Mouse (Mus musculus) stomach, embryonic 15.5 days (tissue): ENCODE results near the gene Tnfaip3. TPM values are rescaled to one million over a fixed set of nuclear protein-coding genes. Genes with fewer than 3 reads are reported as not detected.

Source experiments
- ATAC-seq: fragments of 200-750 bp; cut with Nextera tagmentation; 2 replicates; pipeline ENCODE4 v1.8.0; 2017; ENCODE audit warnings: low read depth, moderate number of reproducible peaks, moderate TSS enrichment; ENCODE audit not compliant: insufficient read depth, low FRiP score
- H3K27ac ChIP-seq: fragments of 300-500 bp; sonication (generic); 2 replicates; pipeline ENCODE4 v1.5.1; 2015; ENCODE audit warnings: mild to moderate bottlenecking, inconsistent platforms
- H3K27me3 ChIP-seq: fragments of 300-500 bp; sonication (generic); replicated peaks from 2 replicates; pipeline ENCODE4 v1.6.1; 2015; ENCODE audit warnings: inconsistent platforms
- H3K36me3 ChIP-seq: fragments of 300-500 bp; sonication (generic); 2 replicates; pipeline ENCODE4 v1.6.1; 2015; ENCODE audit warnings: inconsistent platforms
- H3K4me1 ChIP-seq: fragments of 300-500 bp; sonication (generic); 2 replicates; pipeline ENCODE4 v1.6.1; 2015; ENCODE audit warnings: inconsistent platforms
- H3K4me2 ChIP-seq: fragments of 300-500 bp; sonication (generic); 2 replicates; pipeline ENCODE4 v1.6.1; 2015; ENCODE audit warnings: mild to moderate bottlenecking, inconsistent platforms
- H3K4me3 ChIP-seq: fragments of 300-500 bp; sonication (generic); replicated peaks from 2 replicates; pipeline ENCODE4 v1.5.1; 2015; ENCODE audit warnings: inconsistent platforms
- H3K9ac ChIP-seq: fragments of 300-500 bp; sonication (generic); 2 replicates; pipeline ENCODE4 v1.6.1; 2015; ENCODE audit warnings: inconsistent platforms
- H3K9me3 ChIP-seq: fragments of 300-500 bp; sonication (generic); 2 replicates; pipeline ENCODE4 v1.6.1; 2016; ENCODE audit warnings: inconsistent platforms
- WGBS: fragments of 180-500 bp; shearing (Covaris S2); methylation state at CpG from one replicate; pipeline ENCODE4 v1.1.7; 2015; 5-methylcytosine and 5-hydroxymethylcytosine counted together
- polyA plus RNA-seq: library from polyadenylated mRNA; unstranded; fragments of >200 nt; fragmentation: Nextera tagmentation; extraction: Ambion mirVana; gene quantifications from 2 replicates; pipeline ENCODE4 v1.2.1, GENCODE M21; 2015

Gene Tnfaip3
- polyA plus RNA-seq, 1 experiment from 2014 or later: 2.6 TPM

DNA sequence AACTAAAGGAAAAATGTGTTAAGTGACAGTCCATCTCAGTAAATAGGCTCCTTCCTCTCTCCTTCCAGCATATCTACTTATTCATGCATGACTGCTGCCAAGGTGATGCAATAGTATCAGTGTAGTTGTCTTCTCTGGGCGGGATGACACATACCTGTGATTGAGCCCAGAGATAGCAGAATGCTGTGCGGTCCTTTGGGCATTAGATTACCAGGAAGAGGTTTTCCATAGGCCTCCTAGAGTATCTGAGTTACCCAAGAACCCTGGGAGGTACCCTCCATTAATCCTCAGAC lies 27.6 kb downstream of the Tnfaip3 start:
- 66% methylated on average over 2 of the region's 2 CpGs for WGBS
- no peaks in the 10 kb centered on the region for H3K27me3 ChIP-seq
- no peak for ATAC-seq
- H3K36me3 ChIP-seq: no peaks in the 10 kb centered on the region
- H3K9me3 ChIP-seq: no peaks in the 10 kb centered on the region
- H3K27ac ChIP-seq: no peak overlapping the region
- H3K9ac ChIP-seq: no peak overlapping the region
- H3K4me3 ChIP-seq: no peak overlapping the region
- no peak overlapping the region for H3K4me2 ChIP-seq
- no peaks in the 10 kb centered on the region for H3K4me1 ChIP-seq

DNA sequence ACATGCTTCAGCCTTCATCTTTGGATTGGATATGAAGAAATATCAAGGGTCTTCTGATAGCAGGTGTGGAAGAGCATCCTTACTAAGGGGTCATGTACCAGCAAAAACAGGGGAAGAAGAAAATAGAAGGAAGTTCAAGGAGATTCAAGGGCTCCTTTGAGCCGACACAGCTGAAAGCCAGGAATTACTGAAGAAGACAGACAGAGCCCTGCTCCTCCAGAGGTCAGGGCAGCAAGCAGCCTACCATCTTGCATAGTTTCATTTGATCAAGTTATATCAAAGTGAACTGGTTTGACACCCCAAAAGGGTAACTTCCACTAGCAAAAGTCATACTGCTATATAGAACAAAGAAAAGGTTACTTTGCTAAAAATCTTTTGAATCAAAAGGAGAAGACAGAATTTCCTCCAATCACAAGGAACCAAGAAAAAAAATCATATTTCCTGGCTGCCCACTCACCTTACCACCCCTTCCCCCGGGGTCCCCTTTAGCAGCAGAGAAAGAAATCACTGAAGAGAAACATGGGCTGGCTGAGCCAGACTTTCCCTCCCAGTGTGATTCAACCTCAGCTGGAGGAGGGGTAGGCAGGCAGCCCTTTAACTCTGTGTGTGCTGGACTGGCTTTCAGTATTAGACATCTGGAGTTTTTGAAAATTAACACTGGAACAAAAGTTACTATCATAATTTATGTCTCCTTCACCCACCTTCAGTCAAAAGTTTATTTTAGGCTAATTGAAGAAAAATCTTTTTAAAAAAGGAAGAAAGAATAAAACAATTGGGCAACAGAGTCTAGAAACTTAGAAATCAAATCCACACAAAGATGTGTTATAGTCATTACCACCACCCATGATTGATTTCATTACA lies 28.2 kb downstream of the Tnfaip3 start:
- Histone ChIP-seq H3K27ac (no peak overlapping the region), H3K4me2 (no peak overlapping the region), H3K4me3 (no peak overlapping the region), H3K9ac (no peak overlapping the region), H3K4me1 (no peaks in the 10 kb centered on the region), H3K9me3 (no peaks in the 10 kb centered on the region), H3K27me3 (no peaks in the 10 kb centered on the region), H3K36me3 (no peaks in the 10 kb centered on the region)
- no peak for ATAC-seq
- 32% methylated on average over 2 of the region's 2 CpGs for WGBS

DNA sequence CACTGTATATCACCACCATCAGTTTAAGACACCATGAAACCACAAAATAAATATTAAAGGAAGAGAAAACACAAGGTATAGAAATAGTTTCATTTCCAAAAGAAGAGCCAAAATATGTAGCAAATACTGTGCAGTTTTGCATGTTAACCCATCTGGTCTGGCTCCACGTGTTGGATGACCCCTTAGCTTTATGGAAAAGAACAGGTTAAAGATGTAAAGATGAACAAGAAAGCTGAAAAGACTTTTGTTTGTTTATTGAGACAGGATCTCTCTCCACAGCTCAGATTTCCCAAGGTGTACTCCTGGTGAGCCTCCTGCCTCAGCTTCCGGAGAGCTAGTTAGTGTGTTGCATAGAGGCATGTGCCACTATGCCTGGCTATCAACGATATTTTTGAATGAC lies 29.9 kb downstream of the Tnfaip3 start:
- WGBS: 81% methylated on average over 3 of the region's 3 CpGs
- no peak for ATAC-seq
- Histone ChIP-seq H3K36me3 (no peaks in the 10 kb centered on the region), H3K4me2 (no peak overlapping the region), H3K27ac (no peak overlapping the region), H3K4me1 (no peaks in the 10 kb centered on the region), H3K9me3 (no peaks in the 10 kb centered on the region), H3K4me3 (no peak overlapping the region), H3K9ac (no peak overlapping the region), H3K27me3 (no peaks in the 10 kb centered on the region)

GRCm38 (mm10) chr10:18983514-18983913 lies 31.9 kb downstream of the Tnfaip3 start:
- Histone ChIP-seq H3K27ac (no peak overlapping the region), H3K27me3 (no peaks in the 10 kb centered on the region), H3K9me3 (no peaks in the 10 kb centered on the region), H3K4me3 (no peak overlapping the region), H3K9ac (no peak overlapping the region), H3K36me3 (no peaks in the 10 kb centered on the region), H3K4me1 (no peaks in the 10 kb centered on the region), H3K4me2 (no peak overlapping the region)
- no peak for ATAC-seq
- 63% methylated on average over 6 of the region's 6 CpGs for WGBS

- Histone ChIP-seq H3K27me3 (no peaks in the 10 kb centered on the region), H3K36me3 (no peaks in the 10 kb centered on the region), H3K4me3 (no peak overlapping the region), H3K9ac (no peak overlapping the region), H3K4me2 (no peak overlapping the region), H3K9me3 (no peaks in the 10 kb centered on the region), H3K4me1 (no peaks in the 10 kb centered on the region), H3K27ac (no peak overlapping the region)
- ATAC-seq: no peak
- 73% methylated on average over 3 of the region's 3 CpGs for WGBS
Observed at GRCm38 (mm10) chr10:18974486-18974885, 41.0 kb downstream of the Tnfaip3 start.

GRCm38 (mm10) chr10:18966893-18967292 lies 48.6 kb downstream of the Tnfaip3 start:
- Histone ChIP-seq H3K9me3 (no peaks in the 10 kb centered on the region), H3K4me2 (no peak overlapping the region), H3K4me3 (no peak overlapping the region), H3K9ac (no peak overlapping the region), H3K36me3 (no peaks in the 10 kb centered on the region), H3K27me3 (no peaks in the 10 kb centered on the region), H3K27ac (no peak overlapping the region), H3K4me1 (no peaks in the 10 kb centered on the region)
- no peak for ATAC-seq
- 87% methylated on average over 10 of the region's 10 CpGs for WGBS

- no peak overlapping the region for H3K4me3 ChIP-seq
- no peaks in the 10 kb centered on the region for H3K4me1 ChIP-seq
- no peak overlapping the region for H3K27ac ChIP-seq
- ATAC-seq: no peak
- no peaks in the 10 kb centered on the region for H3K27me3 ChIP-seq
- H3K9ac ChIP-seq: no peak overlapping the region
- 83% methylated on average over 4 of the region's 4 CpGs for WGBS
- H3K9me3 ChIP-seq: no peaks in the 10 kb centered on the region
- H3K36me3 ChIP-seq: no peaks in the 10 kb centered on the region
- no peak overlapping the region for H3K4me2 ChIP-seq
Observed at GRCm38 (mm10) chr10:18965601-18966000, 49.9 kb downstream of the Tnfaip3 start.

GRCm38 (mm10) chr10:18964856-18965255 lies 50.6 kb downstream of the Tnfaip3 start:
- no peak overlapping the region for H3K4me2 ChIP-seq
- WGBS: 66% methylated on average over 7 of the region's 7 CpGs
- ATAC-seq: no peak
- H3K4me3 ChIP-seq: no peak overlapping the region
- H3K27ac ChIP-seq: no peak overlapping the region
- no peaks in the 10 kb centered on the region for H3K9me3 ChIP-seq
- H3K9ac ChIP-seq: no peak overlapping the region
- H3K27me3 ChIP-seq: no peaks in the 10 kb centered on the region
- no peaks in the 10 kb centered on the region for H3K4me1 ChIP-seq
- H3K36me3 ChIP-seq: no peaks in the 10 kb centered on the region

- ATAC-seq: no peak
- Histone ChIP-seq H3K4me2 (no peak overlapping the region), H3K4me3 (no peak overlapping the region), H3K4me1 (no peaks in the 10 kb centered on the region), H3K36me3 (no peaks in the 10 kb centered on the region), H3K27me3 (no peaks in the 10 kb centered on the region), H3K9me3 (no peaks in the 10 kb centered on the region), H3K27ac (no peak overlapping the region), H3K9ac (no peak overlapping the region)
- WGBS: 60% methylated on average over 14 of the region's 14 CpGs
Observed at GRCm38 (mm10) chr10:18959777-18960492, 55.5 kb downstream of the Tnfaip3 start.

DNA sequence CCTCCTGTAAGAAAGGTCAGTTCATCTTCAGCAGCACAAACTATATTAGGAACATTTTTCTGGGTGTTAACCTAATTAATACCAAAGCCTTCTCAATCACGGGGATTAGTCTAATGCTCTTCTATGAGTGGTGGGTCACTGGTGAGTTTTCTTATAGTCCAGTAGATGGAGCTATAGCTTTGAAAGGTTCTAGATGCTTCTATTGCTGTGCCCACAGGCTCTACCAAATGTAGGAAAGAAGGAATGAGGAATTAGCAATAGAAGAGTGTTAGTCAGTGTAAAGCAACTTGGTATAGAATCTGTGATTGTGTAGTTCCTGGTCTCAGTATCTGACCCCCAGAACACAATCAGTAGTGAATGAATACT lies 61.8 kb downstream of the Tnfaip3 start:
- Histone ChIP-seq H3K36me3 (no peaks in the 10 kb centered on the region), H3K27me3 (no peaks in the 10 kb centered on the region), H3K9me3 (no peaks in the 10 kb centered on the region), H3K4me1 (no peaks in the 10 kb centered on the region), H3K27ac (no peak overlapping the region), H3K9ac (no peak overlapping the region), H3K4me3 (no peak overlapping the region), H3K4me2 (no peak overlapping the region)
- 16% methylated on average over 1 of the region's 1 CpGs for WGBS
- no peak for ATAC-seq

GRCm38 (mm10) chr10:18953011-18953705 lies 62.3 kb downstream of the Tnfaip3 start:
- no peaks in the 10 kb centered on the region for H3K4me1 ChIP-seq
- H3K4me3 ChIP-seq: no peak overlapping the region
- no peaks in the 10 kb centered on the region for H3K27me3 ChIP-seq
- no peak overlapping the region for H3K4me2 ChIP-seq
- H3K27ac ChIP-seq: no peak overlapping the region
- H3K9me3 ChIP-seq: no peaks in the 10 kb centered on the region
- no peak overlapping the region for H3K9ac ChIP-seq
- H3K36me3 ChIP-seq: no peaks in the 10 kb centered on the region
- no peak for ATAC-seq
